Mouse (Mus musculus): ENCODE results near the gene Vrk1.

Gene Vrk1

GRCm38 (mm10) chr12:106001775-106002174, 8.3 kb upstream of the Vrk1 start:
- no peak for DNase-seq (ENCODE audit: low spot score in 2 of 2)

GRCm38 (mm10) chr12:106004719-106005118, 5.3 kb upstream of the Vrk1 start:
- DNase-seq (ENCODE audit: low spot score in 2 of 2) = no peak

- DNase-seq (ENCODE audit: low spot score in 2 of 2) = no peak
Measured at GRCm38 (mm10) chr12:106006218-106006617, 3.8 kb upstream of the Vrk1 start.

GRCm38 (mm10) chr12:106008348-106009050, 1.5 kb upstream of the Vrk1 start:
- no peak for DNase-seq (ENCODE audit: low spot score in 2 of 2)

- no peak for DNase-seq (ENCODE audit: low spot score in 2 of 2)
Measured at GRCm38 (mm10) chr12:106009122-106009870, 732 bp upstream of the Vrk1 start.

GRCm38 (mm10) chr12:106012161-106012560, 2.1 kb downstream of the Vrk1 start:
- DNase-seq (ENCODE audit: low spot score in 2 of 2) = no peak

GRCm38 (mm10) chr12:106016265-106017012, 6.4 kb downstream of the Vrk1 start:
- DNase-seq (ENCODE audit: low spot score in 2 of 2) = no peak

- no peak for DNase-seq (ENCODE audit: low spot score in 2 of 2)
Measured at GRCm38 (mm10) chr12:106020063-106020462, 10.0 kb downstream of the Vrk1 start.

- no peak for DNase-seq (ENCODE audit: low spot score in 2 of 2)
Measured at GRCm38 (mm10) chr12:106023652-106024051, 13.6 kb downstream of the Vrk1 start.

GRCm38 (mm10) chr12:106025416-106025815, 15.4 kb downstream of the Vrk1 start:
- no peak for DNase-seq (ENCODE audit: low spot score in 2 of 2)

GRCm38 (mm10) chr12:106026385-106027134, 16.5 kb downstream of the Vrk1 start:
- no peak for DNase-seq (ENCODE audit: low spot score in 2 of 2)

- no peak for DNase-seq (ENCODE audit: low spot score in 2 of 2)
Measured at GRCm38 (mm10) chr12:106027372-106027771, 17.3 kb downstream of the Vrk1 start.

- no peak for DNase-seq (ENCODE audit: low spot score in 2 of 2)
Measured at GRCm38 (mm10) chr12:106029582-106029981, 19.6 kb downstream of the Vrk1 start.

- no peak for DNase-seq (ENCODE audit: low spot score in 2 of 2)
Measured at GRCm38 (mm10) chr12:106030146-106030745, 20.2 kb downstream of the Vrk1 start.

- DNase-seq (ENCODE audit: low spot score in 2 of 2) = no peak
Measured at GRCm38 (mm10) chr12:106030796-106031195, 20.8 kb downstream of the Vrk1 start.

GRCm38 (mm10) chr12:106031916-106032315, 21.9 kb downstream of the Vrk1 start:
- no peak for DNase-seq (ENCODE audit: low spot score in 2 of 2)

- no peak for DNase-seq (ENCODE audit: low spot score in 2 of 2)
Measured at GRCm38 (mm10) chr12:106032361-106032760, 22.3 kb downstream of the Vrk1 start.

- no peak for DNase-seq (ENCODE audit: low spot score in 2 of 2)
Measured at GRCm38 (mm10) chr12:106034267-106034666, 24.2 kb downstream of the Vrk1 start.

- no peak for DNase-seq (ENCODE audit: low spot score in 2 of 2)
Measured at GRCm38 (mm10) chr12:106034761-106035160, 24.7 kb downstream of the Vrk1 start.

GRCm38 (mm10) chr12:106040259-106040658, 30.2 kb downstream of the Vrk1 start:
- DNase-seq (ENCODE audit: low spot score in 2 of 2) = no peak

- DNase-seq (ENCODE audit: low spot score in 2 of 2) = no peak
Measured at GRCm38 (mm10) chr12:106046143-106046795, 36.2 kb downstream of the Vrk1 start.

Data from thymus, postnatal 10 days (tissue).